Mouse (Mus musculus) kidney, adult 11 months (tissue): ENCODE data around the gene Zfp235.

Source experiments
- DNase-seq: peaks from one replicate; pipeline ENCODE4 v3.0.0; 2022

The Zfp235 gene

GRCm38 (mm10) chr7:24133996-24134828, at the start of gene Zfp235:
Zfp235 (plus strand) TSS chr7:24134169.
- peak; percentile 85 for DNase-seq

GRCm38 (mm10) chr7:24086871-24087270, 47.1 kb upstream of the Zfp235 start:
- DNase-seq: no peak

GRCm38 (mm10) chr7:24087485-24088125, 46.4 kb upstream of the Zfp235 start:
- no peak for DNase-seq

GRCm38 (mm10) chr7:24104403-24104802, 29.6 kb upstream of the Zfp235 start:
- no peak for DNase-seq

- no peak for DNase-seq
Measured at GRCm38 (mm10) chr7:24105144-24105703, 28.7 kb upstream of the Zfp235 start.

- no peak for DNase-seq
Measured at GRCm38 (mm10) chr7:24110839-24111238, 23.1 kb upstream of the Zfp235 start.

GRCm38 (mm10) chr7:24111772-24112155, 22.2 kb upstream of the Zfp235 start:
- no peak for DNase-seq

- DNase-seq: peak; percentile 90
Measured at GRCm38 (mm10) chr7:24112156-24112856, 21.7 kb upstream of the Zfp235 start, which contains the start of gene Zfp112. Zfp112 (plus strand) TSS chr7:24112314.

GRCm38 (mm10) chr7:24113001-24113400, 21.0 kb upstream of the Zfp235 start:
- DNase-seq: peak; percentile 83

GRCm38 (mm10) chr7:24116655-24117054, 17.3 kb upstream of the Zfp235 start:
- DNase-seq: no peak

- no peak for DNase-seq
Measured at GRCm38 (mm10) chr7:24133425-24133995, 459 bp upstream of the Zfp235 start.

GRCm38 (mm10) chr7:24142566-24142965, 8.6 kb downstream of the Zfp235 start:
- DNase-seq: no peak

- DNase-seq: no peak
Measured at GRCm38 (mm10) chr7:24153272-24153671, 19.3 kb downstream of the Zfp235 start.

- no peak for DNase-seq
Measured at GRCm38 (mm10) chr7:24172191-24172590, 38.2 kb downstream of the Zfp235 start.

GRCm38 (mm10) chr7:24174618-24175336, 40.8 kb downstream of the Zfp235 start, which contains the start of gene Zfp114:
Zfp114 (plus strand) TSS chr7:24175060.
- DNase-seq: peak; percentile 52

- no peak for DNase-seq
Measured at GRCm38 (mm10) chr7:24175337-24175711, 41.4 kb downstream of the Zfp235 start.

- no peak for DNase-seq
Measured at GRCm38 (mm10) chr7:24187611-24188010, 53.6 kb downstream of the Zfp235 start.

GRCm38 (mm10) chr7:24188901-24189570, 55.1 kb downstream of the Zfp235 start:
- no peak for DNase-seq

- no peak for DNase-seq
Measured at GRCm38 (mm10) chr7:24189571-24189944, 55.6 kb downstream of the Zfp235 start.

- no peak for DNase-seq
Measured at GRCm38 (mm10) chr7:24191361-24191760, 57.4 kb downstream of the Zfp235 start.
